Mouse (Mus musculus) cerebellum, adult 9-10 months (tissue): ENCODE measurements around the gene Adamtsl2.

Experiments
- DNase-seq: peaks from one replicate; pipeline ENCODE4 v3.0.0; 2022

Gene Adamtsl2

DNA sequence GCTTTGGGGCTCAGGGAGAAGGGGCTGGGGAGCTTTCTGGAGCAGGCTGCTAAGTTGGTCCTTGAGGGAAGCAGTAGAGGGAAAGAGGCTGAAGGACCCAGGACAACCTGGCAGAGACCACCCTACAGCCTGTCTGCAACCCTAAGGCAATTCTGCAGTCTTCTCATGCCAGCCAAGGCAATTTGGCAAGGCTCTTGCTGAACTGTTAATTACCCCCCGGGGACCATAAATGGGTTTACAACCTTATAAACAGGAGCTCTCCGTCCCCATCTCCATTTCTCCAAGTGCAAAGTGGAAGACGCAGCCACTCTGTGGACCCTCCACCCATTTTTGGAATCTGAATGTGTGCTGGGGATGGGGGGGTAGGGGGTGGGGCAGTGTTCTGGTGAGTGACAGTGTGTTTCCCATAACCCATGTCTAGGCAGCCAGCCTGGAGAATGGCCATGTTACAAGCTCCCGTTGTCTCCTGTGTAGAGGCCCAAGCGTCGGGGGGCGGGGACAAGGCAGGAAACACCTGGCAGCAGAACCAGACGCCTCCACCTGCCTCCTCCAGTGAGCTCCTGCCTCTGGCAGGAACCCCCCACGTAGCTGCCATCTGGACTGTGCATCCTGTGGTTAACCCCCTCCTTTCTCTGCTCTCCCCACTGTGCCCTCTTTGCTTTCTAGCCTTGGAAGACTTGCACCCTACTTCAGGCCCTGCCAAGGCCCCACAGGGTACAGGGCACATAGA lies 42.6 kb downstream of the Adamtsl2 start:
- DNase-seq = peak; percentile 38

DNA sequence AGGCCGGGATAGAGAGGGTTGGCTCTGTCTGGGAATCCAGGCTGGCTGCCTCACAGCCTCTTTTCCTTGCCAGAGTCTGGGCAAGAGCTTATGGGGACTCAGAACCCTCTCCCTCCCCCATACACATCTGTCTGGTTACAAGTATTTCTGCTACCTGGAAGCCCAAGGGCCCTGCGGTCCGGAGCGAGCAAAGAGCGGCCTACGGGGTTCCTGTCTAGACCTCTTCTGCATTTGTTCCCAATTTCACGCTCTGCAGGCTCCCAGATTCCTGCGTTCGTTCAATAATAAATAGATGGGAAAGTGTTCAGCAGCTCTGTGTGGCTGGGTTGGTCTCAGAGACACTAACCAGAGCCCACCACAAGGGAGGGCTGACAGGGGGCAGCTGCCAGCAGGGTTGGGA lies 43.4 kb downstream of the Adamtsl2 start:
- no peak for DNase-seq

DNA sequence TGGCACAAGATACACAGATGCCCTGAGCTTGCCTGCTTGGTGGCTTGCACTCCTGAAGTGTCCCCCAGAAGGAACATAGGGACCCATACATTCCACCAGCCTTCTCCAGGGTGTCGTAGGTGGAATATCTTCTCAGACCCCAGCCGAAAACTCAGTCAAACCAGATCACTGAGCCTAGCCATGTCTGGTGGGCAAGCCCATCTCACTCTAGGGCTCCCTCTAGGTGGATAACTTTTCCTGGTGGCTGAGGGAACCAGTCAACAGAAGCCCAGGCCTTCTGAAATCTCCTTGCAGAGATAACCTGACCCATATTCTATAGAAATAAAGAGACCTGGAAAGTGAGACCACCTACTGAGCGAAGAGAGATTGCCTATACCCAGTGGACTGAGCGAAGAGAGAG lies 43.9 kb downstream of the Adamtsl2 start:
- DNase-seq = no peak

DNA sequence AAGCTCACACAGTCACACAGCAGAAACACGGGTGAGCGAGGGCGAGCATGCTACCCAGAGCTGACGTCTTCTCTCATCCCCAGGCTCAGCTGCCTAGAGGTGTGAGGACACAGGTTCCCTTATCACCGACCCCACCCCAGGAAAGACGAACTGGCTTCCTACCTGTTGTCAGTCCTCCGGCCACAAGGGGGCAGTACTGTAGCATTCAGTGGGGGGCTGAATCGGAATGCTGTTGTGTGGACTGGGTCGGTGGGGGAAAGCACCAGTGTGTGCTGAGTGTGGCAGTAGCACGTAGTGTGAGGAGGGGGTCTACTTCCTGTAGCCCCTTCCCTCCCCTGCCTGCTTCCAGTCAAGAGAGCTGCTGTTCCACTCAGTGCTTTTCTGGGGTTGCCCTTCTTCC lies 46.8 kb downstream of the Adamtsl2 start:
- DNase-seq = peak; percentile 42

DNA sequence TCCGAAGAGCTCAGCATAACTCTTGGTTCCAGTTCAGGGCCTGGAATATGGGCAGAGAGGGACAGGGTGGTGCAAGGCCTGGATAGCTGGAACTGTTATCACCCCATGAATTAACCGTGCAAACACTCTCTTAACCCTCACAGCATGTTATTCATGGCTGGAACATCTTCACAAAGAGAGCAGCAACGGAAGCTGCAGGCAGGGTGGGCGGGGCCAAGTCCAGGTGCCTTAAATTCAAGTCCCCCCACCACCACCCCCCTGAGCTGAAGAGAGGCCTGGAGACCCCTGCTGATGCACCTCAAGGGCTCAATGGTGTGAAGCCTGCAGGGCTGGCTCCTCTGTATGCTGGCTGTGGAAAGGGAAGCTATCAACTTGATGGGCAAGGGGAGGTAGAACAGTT lies 47.3 kb downstream of the Adamtsl2 start:
- no peak for DNase-seq

DNA sequence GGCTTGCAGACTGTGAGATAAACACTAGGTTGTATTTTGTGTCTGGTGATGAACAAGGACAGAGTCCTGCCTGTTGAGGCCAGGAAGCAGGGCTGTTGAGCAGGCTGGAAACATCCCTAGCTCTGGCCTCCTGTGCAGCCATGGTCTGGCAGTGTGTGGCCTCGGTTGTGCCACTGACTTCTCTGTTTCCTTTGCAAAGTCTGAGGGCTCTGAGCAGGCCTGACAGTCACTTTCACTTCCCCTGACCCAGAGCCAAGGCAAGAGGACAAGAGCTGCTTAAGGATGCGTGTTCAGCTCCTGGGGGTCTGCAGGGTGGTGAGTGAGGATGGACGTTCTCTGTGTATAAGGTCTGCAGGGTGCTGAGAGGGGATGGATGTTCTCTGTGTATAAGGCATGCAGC lies 49.8 kb downstream of the Adamtsl2 start:
- no peak for DNase-seq

DNA sequence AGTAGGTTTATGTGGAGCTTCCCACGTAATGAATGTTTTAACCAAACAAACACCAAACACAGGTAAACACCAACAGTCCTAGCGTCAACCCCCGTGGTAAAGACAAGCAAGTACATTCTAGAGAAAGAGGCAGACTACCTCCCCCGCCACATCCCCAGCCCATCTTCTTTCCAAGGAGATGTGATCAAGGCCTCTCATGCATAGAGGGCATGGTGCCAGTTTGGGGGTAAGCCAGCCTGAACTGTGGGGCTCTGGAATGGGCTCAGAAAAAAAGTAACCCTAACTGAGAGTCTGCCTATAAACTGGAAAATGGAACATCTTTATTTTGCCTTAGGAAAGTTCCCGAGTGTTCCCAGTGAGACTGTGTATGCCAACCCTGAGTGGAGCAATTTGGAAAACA lies 56.8 kb downstream of the Adamtsl2 start:
- DNase-seq = no peak

DNA sequence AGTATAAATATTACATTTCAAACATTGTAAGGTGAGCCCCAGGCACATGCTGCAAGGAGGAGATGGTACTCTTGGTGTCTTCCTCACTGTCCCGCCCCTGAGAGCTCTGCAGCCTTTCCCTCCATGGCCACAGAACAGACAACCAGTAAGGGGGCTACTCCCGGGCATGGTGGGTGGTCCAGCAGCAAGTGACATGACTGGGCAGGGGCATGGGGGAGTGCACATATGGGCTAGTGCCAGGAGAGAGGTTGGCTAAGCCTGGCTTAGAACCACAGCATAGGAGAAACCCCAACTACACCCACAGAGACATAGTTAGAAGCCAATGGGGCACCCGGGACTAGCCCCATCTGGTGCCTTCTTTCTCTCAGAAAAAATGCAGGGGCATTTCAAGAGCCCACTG lies 57.2 kb downstream of the Adamtsl2 start:
- no peak for DNase-seq

DNA sequence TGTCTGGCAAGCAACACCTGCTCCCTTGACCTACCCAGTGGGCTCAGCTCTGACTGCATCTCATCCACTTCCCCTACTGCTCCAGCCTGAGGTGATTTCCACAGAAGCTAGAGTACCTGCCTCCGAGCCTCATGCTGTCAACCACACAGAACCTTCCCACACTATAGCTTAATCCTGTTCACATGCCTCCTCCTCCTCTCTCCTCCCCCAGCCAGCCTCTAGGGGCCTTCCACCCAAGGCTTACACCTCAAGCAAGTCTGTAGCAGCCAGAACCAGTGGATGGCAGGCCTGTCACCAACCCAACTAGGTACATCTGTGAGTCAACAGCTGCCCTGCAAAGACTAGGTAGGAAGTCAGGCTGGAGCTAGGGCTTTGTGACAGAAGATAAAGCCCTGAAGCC lies 57.6 kb downstream of the Adamtsl2 start:
- no peak for DNase-seq

DNA sequence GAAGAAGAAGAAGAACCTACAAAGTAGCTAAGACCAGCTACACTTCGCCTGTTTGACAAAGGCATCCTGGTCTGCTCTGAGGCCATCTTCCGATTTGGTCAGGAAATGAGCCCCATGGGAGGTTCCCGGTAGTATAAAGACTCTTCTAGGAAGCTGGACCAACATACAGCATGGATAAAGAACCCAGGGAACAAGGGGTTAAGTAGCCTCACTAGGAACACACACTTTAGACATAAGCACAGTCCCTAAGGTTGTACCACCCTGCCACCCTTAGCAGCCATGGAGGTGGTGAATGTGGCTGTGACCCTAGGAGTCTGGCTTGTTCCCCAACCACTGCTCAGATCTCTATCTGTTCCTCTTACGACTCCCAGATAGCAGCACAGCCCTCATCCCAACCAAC lies 59.2 kb downstream of the Adamtsl2 start:
- no peak for DNase-seq

DNA sequence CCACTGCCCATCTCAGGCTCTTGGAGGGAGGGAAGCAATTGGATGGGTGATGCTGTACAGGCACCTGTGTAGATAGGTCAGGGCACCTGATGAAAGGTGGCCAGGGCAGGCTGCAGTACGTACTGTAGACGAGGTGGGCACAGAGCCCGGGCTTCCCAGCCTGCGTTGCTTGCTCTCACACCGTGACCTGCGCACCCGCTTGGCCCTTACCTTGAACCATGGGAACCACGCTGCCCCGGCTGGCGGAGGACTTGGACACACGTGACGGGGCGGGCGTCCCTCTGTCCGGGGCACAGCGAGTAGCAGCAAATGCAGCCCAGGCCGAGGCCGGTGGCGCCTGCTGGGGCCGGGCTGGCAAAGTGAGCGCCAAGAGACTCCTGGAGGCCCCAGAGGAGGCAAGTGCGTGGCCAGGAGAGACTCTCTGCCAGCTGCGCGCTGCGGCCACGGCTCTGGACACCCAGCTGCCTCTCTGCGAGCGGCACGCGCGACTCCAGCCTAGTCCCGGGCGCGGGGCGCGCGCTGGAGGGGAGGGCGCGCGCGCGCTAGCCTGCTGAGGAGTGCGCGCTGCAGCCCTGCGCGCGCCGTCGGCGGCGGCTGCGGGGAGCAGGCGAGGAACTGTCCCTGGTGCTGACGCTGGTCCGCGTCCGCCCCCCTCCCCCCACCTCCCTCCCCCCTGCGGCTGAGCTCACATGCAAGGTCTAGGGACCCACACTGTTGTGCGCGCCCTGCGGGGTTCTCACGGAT lies 62.9 kb downstream of the Adamtsl2 start, which contains the start of gene Fam163b:
Gene Fam163b (minus strand): TSS at position 542 of the 744 bp plus-strand sequence.
- DNase-seq = peak; percentile 40

DNA sequence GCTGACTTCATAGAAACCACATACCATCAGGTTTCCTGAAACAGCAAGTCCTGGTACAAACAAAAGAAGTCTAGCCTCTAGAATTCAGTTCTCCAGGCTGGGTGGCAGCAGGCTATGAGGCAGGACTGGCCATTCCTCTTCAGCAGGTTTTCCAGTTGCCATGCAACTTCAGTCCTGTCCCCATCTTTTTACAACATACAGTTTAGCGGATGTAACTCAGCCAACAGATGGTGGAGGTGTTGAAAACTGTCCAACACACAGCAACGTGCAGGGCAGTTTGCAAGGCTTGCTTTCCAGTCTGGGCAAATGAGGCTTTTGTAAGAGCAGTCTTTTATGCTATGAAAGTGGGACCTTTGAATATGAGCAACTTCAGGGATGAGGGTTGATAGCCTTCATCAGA lies 65.8 kb downstream of the Adamtsl2 start:
- no peak for DNase-seq

DNA sequence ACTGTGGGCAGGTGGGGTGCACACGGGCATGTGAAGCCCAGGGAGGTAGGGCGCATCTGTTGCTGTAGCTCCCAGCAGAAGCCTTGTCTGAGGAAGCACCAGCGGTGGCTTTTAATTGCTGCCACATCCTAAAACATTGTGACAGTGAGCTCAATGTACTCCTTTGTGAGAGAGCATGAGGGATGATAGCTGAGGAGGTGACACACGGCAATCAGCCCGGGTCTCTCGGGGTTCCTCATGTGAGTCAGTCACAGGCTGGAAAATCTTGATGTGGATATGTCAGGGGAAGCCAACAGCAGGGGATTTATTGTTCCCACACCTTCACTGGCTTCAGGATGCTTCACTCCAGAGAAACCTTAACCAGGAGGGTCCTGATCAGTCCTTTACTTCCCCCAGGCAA lies 67.7 kb downstream of the Adamtsl2 start:
- DNase-seq = no peak

DNA sequence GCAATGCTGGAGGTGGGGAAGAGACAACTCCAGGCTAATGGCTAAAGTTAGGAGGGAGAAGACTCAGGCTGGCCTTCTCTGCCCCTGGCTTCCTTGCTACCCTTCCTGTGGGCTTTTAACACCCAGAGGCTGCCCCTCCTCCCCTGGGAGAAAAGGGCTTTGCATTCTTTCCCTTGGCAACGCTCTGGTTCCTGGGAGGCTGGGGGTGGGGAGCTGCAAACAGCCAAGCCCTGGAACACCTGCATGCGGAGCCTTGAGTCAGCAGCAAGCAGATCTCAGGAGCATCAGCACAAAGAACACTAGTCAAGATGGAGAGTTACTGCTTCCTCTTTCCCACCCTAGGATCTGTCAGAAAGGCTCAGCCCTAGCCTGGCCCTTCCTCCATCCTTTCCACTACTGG lies 70.3 kb downstream of the Adamtsl2 start:
- no peak for DNase-seq

DNA sequence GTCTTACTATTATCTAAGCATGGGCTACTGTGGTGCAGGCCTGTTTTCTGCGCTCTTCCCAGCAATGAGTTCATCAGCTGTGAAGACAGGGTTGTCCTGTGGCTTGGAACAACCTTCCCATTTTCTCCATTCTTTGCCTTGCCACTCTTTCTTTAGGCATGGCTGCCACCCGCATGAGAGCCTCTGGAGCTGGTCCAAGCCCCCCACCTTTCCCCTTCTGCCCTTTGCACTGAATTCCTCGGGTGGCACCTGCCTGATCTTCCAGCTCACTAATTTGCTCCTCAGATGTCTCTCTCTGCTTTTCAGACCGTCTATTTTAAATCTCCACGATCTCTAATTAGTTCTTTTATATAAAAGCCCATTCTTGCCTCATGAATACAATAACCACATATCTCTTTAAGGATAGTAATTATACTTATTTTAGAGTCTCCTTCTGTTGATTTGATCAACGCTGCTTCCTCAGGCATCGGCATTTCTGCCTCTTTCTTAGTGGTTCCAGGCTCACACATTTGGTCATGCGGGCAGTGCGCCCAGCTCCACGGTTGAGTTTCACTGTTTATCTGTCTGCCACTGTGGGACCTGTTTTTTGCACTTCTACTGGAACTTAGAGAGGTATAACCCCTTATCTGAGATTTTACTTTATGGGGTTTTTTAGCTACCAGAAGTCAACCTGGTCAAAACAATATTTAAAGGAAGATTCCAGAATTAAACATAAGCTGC lies 75.4 kb downstream of the Adamtsl2 start:
- DNase-seq = no peak

DNA sequence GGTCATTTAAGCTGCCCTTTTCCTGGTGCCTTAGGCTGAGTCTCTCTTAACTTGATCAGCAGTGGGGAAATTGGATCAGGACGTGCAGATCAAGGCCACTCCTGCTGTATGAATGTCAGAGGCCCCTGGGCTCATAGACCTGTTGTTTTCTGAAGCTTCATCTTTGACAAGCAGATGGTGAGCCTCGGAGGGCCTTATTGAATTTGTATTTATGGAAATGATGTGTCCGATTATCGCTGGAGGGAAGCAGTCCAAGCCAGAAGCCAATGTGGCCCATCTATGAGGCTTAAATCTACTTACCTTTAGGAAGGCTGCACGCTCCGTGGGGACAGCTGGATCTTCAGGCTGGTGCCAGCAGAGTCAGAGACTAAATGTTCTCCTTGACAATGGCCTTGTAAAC lies 77.4 kb downstream of the Adamtsl2 start:
- DNase-seq = no peak
